Mouse (Mus musculus) ES-Bruce4 (cell line): ENCODE measurements around the gene Nkap.

Experiments
- EP300 ChIP-seq: IDR thresholded peaks from 2 replicates; pipeline ENCODE4 v1.6.1; 2011; ENCODE audit warnings: low read depth, low read length; ENCODE audit not compliant: insufficient read depth
- POLR2A ChIP-seq: IDR thresholded peaks from one replicate; pipeline ENCODE4 v1.8.1; 2011; ENCODE audit warnings: low read length; ENCODE audit not compliant: insufficient read depth

- TF ChIP-seq POLR2A (peak; percentile 21), EP300 (no peak)
Observed at GRCm38 (mm10) chrX:37084927-37085660, 41.5 kb upstream of the Nkap start, which contains the start of gene Rpl39.
